Mouse (Mus musculus): ENCODE results near the gene Ptgr1.

Gene Ptgr1

DNA sequence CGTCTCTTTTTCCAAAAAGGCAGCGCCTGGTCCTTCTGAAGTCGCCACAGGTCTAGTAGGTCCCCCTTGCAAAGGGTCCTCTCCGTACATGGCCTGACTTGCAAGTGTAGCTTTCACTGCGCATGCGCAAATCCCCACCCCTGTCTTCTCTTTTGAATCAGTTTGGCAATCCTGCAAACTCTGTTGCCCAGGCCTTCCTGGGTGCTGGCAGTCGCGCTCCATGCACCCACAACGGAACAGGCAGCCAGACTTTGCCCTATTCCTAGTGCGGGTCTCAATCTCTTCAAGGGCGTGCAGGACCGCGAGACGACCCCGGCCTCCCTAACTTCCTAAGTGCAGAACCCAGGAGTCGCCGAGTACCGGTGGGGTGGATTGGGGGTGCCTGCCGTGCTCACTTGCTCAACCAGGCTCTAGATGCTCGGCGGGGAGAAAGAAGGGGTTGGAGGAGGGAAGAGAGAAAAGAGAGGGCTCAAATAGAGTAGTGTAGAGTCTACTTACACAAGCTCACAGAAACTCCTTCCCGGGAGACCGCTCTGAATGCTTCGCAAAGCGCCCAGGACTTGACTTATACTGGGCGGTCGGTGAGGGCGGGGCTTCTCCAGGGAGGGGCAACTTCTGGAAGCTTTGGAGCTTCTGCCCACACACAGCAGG lies at the start of gene Ptgr1:
Gene Ptgr1, minus strand, starts transcription at position 580 of the 651 bp plus-strand sequence.
- DNase-seq (ENCODE audit: low read depth), result no peak

GRCm38 (mm10) chr4:59035786-59036350 lies 48.9 kb upstream of the Ptgr1 start:
- no peak for DNase-seq (ENCODE audit: low read depth)

GRCm38 (mm10) chr4:59034918-59035785 lies 48.2 kb upstream of the Ptgr1 start, which contains the start of gene Gng10:
Gng10 (plus strand) TSS chr4:59035088.
- peak; percentile 40 for DNase-seq (ENCODE audit: low read depth)

GRCm38 (mm10) chr4:59034325-59034917 lies 47.5 kb upstream of the Ptgr1 start:
- no peak for DNase-seq (ENCODE audit: low read depth)

GRCm38 (mm10) chr4:59016922-59017321 lies 30.0 kb upstream of the Ptgr1 start:
- no peak for DNase-seq (ENCODE audit: low read depth)

- DNase-seq (ENCODE audit: low read depth), result no peak
These were observed 28.3 kb upstream of the Ptgr1 start for GRCm38 (mm10) chr4:59015181-59015580.

DNA sequence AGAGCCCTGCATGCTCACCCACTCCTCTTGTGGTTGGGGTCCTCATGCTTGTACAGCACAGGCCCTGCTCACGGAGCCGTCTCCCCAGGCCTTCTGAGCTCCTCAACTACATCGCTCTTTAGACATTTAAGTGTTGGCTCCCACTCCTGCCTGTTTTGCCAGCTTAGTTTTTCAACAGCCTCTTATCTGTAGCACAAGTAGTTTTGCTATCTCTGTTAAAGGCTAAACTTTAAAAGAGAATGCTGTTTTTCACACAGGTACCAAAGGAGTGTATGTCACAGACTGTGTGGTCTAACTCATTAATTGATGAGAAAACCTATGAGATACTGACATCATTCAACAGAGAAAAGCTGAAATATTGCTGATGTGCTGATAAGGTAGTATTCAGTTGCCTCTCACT lies 24.5 kb upstream of the Ptgr1 start:
- no peak for DNase-seq (ENCODE audit: low read depth)

- DNase-seq (ENCODE audit: low read depth), result no peak
These were observed 22.8 kb upstream of the Ptgr1 start for GRCm38 (mm10) chr4:59009696-59010095.

- DNase-seq (ENCODE audit: low read depth), result no peak
These were observed 22.3 kb upstream of the Ptgr1 start for GRCm38 (mm10) chr4:59009186-59009585.

- DNase-seq (ENCODE audit: low read depth), result no peak
These were observed 21.1 kb upstream of the Ptgr1 start for GRCm38 (mm10) chr4:59007974-59008373.

GRCm38 (mm10) chr4:59007016-59007415 lies 20.1 kb upstream of the Ptgr1 start:
- no peak for DNase-seq (ENCODE audit: low read depth)

DNA sequence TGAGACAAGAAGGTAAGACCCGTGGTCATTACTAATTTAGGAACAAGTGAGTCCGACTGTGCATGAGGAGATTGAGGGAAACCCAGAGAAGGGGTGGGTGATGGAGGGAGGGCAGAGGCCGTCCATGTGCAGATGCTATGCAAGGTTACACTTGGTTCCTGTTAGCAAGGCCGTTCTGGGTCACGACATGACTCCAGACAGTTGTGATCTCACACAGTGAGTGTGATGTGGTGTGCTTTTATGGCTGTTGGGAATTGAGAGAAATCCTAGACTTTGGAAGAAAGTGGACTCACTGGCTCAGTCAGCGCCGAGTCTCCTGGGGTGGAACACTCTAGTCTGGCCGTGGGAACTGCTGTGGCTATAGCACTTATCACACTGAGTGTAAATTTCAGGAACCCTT lies 19.3 kb upstream of the Ptgr1 start:
- no peak for DNase-seq (ENCODE audit: low read depth)

GRCm38 (mm10) chr4:59003806-59004200 lies 16.9 kb upstream of the Ptgr1 start:
- no peak for DNase-seq (ENCODE audit: low read depth)

- DNase-seq (ENCODE audit: low read depth), result peak; percentile 77
These were observed 16.3 kb upstream of the Ptgr1 start, which contains the start of gene Gm20503 for GRCm38 (mm10) chr4:59002948-59003805. Gm20503 (plus strand) TSS chr4:59003210.

- DNase-seq (ENCODE audit: low read depth), result no peak
These were observed 13.7 kb upstream of the Ptgr1 start for GRCm38 (mm10) chr4:59000614-59001013.

DNA sequence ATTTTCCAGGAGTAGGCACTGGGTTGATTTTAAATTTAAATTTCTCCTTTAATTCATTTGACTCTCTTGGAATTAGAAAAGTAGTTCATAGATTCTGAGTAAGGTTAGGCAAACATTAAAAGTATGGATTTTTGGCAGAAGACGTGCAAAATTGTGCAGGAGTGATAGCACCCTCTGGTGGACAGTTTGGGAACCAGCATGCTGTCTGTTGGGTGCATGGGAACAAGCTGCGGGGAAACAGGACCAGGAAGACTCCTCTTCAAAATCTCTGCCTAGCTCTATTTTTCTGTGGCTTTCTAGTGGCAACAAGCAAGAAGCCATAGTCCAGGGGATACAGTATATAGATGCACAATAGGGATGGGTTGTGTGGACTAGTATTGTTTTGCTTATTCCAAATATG lies 12.8 kb upstream of the Ptgr1 start:
- DNase-seq (ENCODE audit: low read depth), result no peak

- no peak for DNase-seq (ENCODE audit: low read depth)
These were observed 11.8 kb upstream of the Ptgr1 start for GRCm38 (mm10) chr4:58998688-58999087.

GRCm38 (mm10) chr4:58997081-58997480 lies 10.2 kb upstream of the Ptgr1 start:
- no peak for DNase-seq (ENCODE audit: low read depth)

DNA sequence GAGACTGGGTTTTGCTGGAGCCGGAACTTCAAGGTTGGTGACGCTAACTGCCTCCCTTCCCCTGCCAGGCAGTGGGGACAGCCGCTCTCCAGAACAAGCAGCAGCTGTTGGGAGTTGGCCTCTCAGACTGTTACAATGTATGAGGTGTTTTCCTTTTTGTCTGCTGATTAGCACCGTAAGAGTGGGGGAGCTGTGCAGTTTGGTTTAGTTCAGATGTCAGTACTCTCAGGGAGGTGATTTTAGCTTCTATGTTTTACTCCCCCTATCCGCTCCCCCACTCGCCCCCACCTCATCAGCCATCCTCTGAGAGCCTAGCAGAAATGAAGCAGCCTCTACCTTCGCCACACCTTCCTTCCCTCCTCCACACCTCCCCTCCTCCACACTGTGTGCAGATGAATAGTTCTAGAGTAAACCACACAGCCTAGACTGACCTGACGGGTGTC lies 8.4 kb upstream of the Ptgr1 start:
- DNase-seq (ENCODE audit: low read depth), result no peak

DNA sequence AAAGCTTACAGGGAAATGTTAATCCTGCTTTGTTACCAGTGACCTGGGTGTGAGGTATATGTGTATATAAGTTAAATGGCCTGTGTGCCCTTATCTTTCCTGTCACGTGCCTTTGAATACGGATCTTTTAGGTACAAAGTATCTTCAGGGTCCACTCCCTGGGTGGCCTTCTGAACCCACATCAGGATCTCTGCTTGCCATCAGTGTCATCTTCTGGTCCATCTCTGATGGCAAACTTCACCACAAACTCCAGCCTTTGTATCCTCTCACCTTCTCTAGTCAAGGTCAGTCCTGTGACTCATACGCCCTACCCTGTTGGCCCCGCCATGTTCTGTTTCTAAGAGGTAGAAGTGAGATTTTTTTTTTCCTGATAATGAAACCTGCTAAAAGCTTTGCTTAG lies 7.8 kb upstream of the Ptgr1 start, which contains the start of gene Dnajc25:
Gene Dnajc25, plus strand, starts transcription at position 301 of the 400 bp plus-strand sequence.
- no peak for DNase-seq (ENCODE audit: low read depth)

DNA sequence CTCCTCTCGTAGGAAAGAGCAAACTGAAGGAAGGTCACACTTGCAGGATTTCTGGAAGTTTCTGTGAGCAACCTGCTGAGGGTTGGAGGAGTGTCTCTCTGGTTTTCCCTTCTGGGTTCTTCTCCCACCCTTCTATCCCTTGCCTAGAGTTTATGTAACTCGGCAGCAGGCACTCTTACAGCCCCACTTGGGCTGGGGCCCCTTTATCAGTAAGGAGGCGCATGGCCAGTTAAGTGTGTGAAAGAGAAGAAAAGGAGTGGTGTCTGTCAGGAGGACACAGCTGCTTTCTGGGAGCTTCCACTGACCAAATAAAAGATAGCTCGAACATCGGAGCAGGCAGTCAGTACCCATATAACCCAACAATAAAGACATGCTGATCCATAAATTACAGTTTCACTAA lies 5.3 kb upstream of the Ptgr1 start:
- no peak for DNase-seq (ENCODE audit: low read depth)
